Mouse (Mus musculus) intestine, embryonic 16.5 days (tissue): ENCODE data around the gene Arf3. TPM values are rescaled to one million over a fixed set of nuclear protein-coding genes. Genes with fewer than 3 reads are reported as not detected.
A peak's percentile ranks its signal among the peaks of the same experiment; 100 is the strongest.

Experiments used
- ATAC-seq: fragments of 200-750 bp; cut with Nextera tagmentation; 2 replicates; pipeline ENCODE4 v1.8.0; 2017; ENCODE audit warnings: moderate TSS enrichment, moderate library complexity
- H3K27ac ChIP-seq: fragments of 300-500 bp; sonication (generic); 2 replicates; pipeline ENCODE4 v1.5.1; 2014; ENCODE audit warnings: mild to moderate bottlenecking, low read length
- H3K27me3 ChIP-seq: fragments of 300-500 bp; sonication (generic); replicated peaks from 2 replicates; pipeline ENCODE4 v1.6.1; 2014; ENCODE audit warnings: low read length, control low read depth, mixed read lengths; ENCODE audit not compliant: control insufficient read depth, insufficient read depth
- H3K36me3 ChIP-seq: fragments of 300-500 bp; sonication (generic); 2 replicates; pipeline ENCODE4 v1.6.1; 2014; ENCODE audit warnings: low read length, control low read depth; ENCODE audit not compliant: control insufficient read depth, insufficient read depth
- H3K4me1 ChIP-seq: fragments of 300-500 bp; sonication (generic); 2 replicates; pipeline ENCODE4 v1.6.1; 2014; ENCODE audit warnings: low read length, control low read depth, mixed read lengths; ENCODE audit not compliant: control insufficient read depth, insufficient read depth
- H3K4me2 ChIP-seq: fragments of 300-500 bp; sonication (generic); 2 replicates; pipeline ENCODE4 v1.6.1; 2014; ENCODE audit warnings: low read depth, low read length, control low read depth
- H3K4me3 ChIP-seq: fragments of 300-500 bp; sonication (generic); 2 replicates; pipeline ENCODE4 v1.5.1; 2014; ENCODE audit warnings: mild to moderate bottlenecking, low read length
- H3K9ac ChIP-seq: fragments of 300-500 bp; sonication (generic); 2 replicates; pipeline ENCODE4 v1.6.1; 2014; ENCODE audit warnings: low read depth, low read length
- H3K9me3 ChIP-seq: fragments of 300-500 bp; sonication (generic); 2 replicates; pipeline ENCODE4 v1.6.1; 2016; ENCODE audit warnings: low read length, control low read depth; ENCODE audit not compliant: control insufficient read depth
- WGBS: fragments of 180-500 bp; shearing (Covaris S2); extraction: QIAGEN DNeasy Blood & Tissue Kit; methylation state at CpG from one replicate; pipeline ENCODE4 v1.1.7; 2014; 5-methylcytosine and 5-hydroxymethylcytosine counted together
- polyA plus RNA-seq: library from polyadenylated mRNA; unstranded; fragments of >200 nt; fragmentation: Nextera tagmentation; extraction: Ambion mirVana; gene quantifications from 2 replicates; pipeline ENCODE4 v1.2.1, GENCODE M21; 2015

Gene Arf3
- polyA plus RNA-seq, 1 experiment from 2014 or later = 35.4 TPM

DNA sequence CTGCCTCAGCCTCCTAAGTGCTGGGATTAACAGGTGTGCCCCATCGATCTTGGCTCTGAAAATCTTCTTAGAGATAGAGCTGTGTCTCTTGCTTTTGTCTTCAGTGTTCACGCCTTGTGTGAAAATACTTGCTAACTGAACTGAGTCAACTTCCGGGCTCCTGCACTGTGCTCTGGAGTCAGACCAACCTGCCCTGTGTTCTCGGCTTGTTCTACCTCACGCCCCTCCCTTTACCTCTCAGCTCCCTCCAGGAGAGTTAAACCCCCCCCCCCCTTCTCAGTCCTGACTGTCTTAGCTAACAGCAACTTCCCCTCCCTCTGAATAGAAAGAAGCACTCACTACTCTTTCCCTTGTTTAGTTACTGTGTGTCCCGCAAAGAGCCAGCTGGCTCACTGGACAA lies 32.2 kb downstream of the Arf3 start:
- Histone ChIP-seq H3K4me1 (peaks cover 24% of the 10 kb centered on the region; the same call in 1 of the 2 replicates), H3K4me3 (no peak overlapping the region)
- 80% methylated on average over 6 of the region's 6 CpGs for WGBS

DNA sequence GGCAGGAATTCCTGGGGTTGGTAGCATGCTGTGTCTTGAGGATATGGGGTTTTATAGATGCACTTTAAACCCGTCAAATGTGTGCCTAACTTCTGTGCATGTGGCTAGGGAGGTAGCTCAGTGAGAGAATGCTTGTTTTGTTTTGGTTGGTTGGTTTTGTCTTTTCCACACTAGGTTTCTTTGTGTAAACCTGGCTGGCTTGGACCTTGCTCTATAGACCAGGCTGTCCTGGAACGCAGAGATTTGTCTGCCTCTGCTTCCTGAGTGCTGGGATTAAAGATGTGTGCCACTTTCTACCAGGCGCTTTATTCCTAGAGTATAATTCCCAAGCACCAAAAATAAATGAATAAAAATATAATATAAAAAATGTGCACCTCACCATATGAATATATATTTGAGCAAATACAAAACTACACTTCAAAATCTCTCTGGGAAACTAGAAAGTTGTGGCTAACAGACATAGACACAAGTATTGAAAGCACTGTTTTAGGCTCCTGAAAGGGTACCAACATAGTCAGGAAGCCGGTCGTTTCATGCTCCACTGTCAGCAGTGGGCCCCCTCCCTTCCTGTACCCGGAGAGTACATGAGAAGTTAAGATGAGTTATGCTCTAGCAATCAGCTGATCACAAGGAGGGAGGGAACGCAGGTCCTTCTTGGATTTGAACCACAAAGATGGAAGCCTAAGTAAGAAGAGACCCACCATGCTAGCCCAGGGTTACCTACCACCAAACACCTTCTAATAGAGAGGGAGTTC lies 33.0 kb downstream of the Arf3 start:
- peaks cover 22% of the 10 kb centered on the region; the same call in 1 of the 2 replicates for H3K4me1 ChIP-seq
- WGBS = 67% methylated on average over 7 of the region's 7 CpGs
- H3K4me2 ChIP-seq = no peak overlapping the region
- H3K27ac ChIP-seq = no peak overlapping the region
- no peaks in the 10 kb centered on the region for H3K36me3 ChIP-seq
- no peak overlapping the region for H3K9ac ChIP-seq
- no peaks in the 10 kb centered on the region for H3K27me3 ChIP-seq
- no peaks in the 10 kb centered on the region for H3K9me3 ChIP-seq
- no peak for ATAC-seq
- H3K4me3 ChIP-seq = no peak overlapping the region

More for the DNA sequence above, 32.2 kb downstream of the Arf3 start:
- H3K27me3 ChIP-seq = no peaks in the 10 kb centered on the region
- H3K27ac ChIP-seq = no peak overlapping the region
- ATAC-seq = no peak
- no peak overlapping the region for H3K4me2 ChIP-seq
- H3K9ac ChIP-seq = no peak overlapping the region
- peaks cover under 1% of the 10 kb centered on the region; the same call in 1 of the 2 replicates for H3K36me3 ChIP-seq
- H3K9me3 ChIP-seq = no peaks in the 10 kb centered on the region

DNA sequence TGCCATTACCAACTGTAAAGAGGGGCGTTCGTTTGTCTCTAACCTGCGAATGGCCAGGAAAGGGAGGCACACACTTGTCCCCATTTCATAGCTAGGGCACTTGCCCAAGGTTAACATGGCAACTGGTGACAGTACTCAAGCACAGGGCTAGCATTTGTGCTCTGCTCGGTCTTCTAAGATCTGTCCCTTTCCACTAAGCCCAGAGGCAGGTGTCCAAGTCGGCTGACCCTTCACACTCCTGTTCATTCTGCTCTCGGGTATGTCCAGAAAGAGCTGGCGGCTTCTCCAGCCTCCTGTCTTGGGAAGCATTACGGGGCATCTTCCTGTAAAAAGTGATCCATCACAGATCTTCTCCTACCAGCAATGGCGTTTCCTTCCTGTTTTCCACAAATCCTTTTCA lies 34.6 kb downstream of the Arf3 start:
- H3K4me1 ChIP-seq = peaks cover 21% of the 10 kb centered on the region; the same call in 1 of the 2 replicates
- H3K9me3 ChIP-seq = no peaks in the 10 kb centered on the region
- H3K27me3 ChIP-seq = no peaks in the 10 kb centered on the region
- peak overlapping the region; percentile 67 for H3K4me3 ChIP-seq
- no peak overlapping the region for H3K9ac ChIP-seq
- WGBS = 29% methylated on average over 9 of the region's 9 CpGs
- H3K27ac ChIP-seq = 0 out of 2 replicates have a peak overlapping the region, but pooled peaks have one; percentile 47
- no peaks in the 10 kb centered on the region for H3K36me3 ChIP-seq
- H3K4me2 ChIP-seq = peak overlapping the region; percentile 99
- peak; percentile 1; the same call in 1 of the 2 replicates for ATAC-seq

DNA sequence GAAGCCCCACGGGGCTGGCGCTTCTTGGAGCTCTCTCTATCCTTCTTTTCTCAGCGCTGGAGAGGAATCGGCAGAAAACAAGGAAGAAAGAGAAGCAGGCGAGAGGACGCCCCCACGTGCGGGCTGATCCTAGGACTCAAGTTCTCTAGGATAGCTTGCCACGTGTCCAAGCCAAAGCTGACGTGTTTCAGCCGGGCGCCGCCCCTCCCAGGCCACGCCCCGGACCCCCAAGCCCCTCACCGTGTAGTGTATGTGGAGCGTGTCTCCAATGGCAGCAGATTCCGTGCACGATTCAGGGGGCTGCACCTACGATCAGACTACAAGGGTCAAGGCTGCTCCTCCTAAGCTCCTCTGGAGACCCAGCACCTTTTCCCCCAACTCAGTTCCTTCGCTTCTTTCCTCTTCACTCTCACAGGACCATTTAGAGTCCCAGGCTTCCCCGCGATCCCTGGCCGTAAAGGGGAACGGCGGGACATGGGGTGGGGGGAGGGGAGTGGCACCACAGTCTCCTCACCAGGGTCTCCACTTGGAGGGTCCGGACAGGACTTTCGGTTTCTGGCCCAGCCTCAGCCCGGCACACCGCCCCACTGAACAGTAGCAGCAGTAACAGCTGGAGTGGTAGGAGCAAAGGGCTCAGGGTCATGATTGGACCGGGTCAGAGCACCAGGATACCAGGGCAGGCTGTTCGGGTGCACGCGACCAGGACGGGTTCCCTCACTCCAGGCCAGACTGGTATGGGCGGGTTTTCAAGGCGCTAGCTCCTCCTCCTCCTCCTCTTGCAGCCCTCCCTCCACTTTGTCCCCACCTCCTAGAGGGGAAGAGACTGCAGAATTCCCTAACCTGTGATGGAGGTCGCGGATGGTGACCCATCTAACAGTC lies 35.3 kb downstream of the Arf3 start, which contains the start of gene Fkbp11:
Gene Fkbp11 (minus strand): TSS at position 756 of the 879 bp plus-strand sequence.
- WGBS = under 1% methylated on average over 39 of the region's 39 CpGs
- no peaks in the 10 kb centered on the region for H3K9me3 ChIP-seq
- H3K36me3 ChIP-seq = no peaks in the 10 kb centered on the region
- peak within 1 kb of the TSS; percentile 67 for H3K4me3 ChIP-seq
- peak within 1 kb of the TSS; percentile 78 for H3K9ac ChIP-seq
- no peaks in the 10 kb centered on the region for H3K27me3 ChIP-seq
- ATAC-seq = peak; percentile 89
- H3K27ac ChIP-seq = peak within 1 kb of the TSS; percentile 47; the same call in 1 of the 2 replicates
- H3K4me2 ChIP-seq = peak within 1 kb of the TSS; percentile 99
- peaks cover 19% of the 10 kb centered on the region; the same call in 1 of the 2 replicates for H3K4me1 ChIP-seq

DNA sequence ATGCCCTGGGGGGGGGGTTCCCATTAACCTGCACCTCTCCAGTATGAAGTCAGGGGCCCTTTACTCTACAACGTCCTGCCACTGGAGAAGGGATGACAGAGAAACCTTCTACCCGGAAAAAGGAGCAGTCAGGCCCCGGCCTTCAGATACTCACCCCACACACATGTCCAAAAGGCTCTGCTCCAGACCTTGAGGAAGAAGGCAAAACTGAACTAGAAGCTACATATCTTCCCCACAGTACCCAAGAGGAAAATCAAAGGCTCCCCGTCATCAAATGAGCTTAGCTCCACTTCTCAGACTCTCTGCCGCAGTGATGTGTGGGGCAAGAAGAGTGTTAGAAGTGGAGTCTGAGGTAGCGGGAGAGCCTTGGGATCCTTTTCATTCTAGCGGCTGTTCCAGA lies 36.3 kb downstream of the Arf3 start:
- Histone ChIP-seq H3K27ac (no peak overlapping the region), H3K27me3 (no peaks in the 10 kb centered on the region), H3K4me2 (peak overlapping the region; percentile 99), H3K9me3 (no peaks in the 10 kb centered on the region), H3K9ac (peak overlapping the region; percentile 78), H3K4me3 (peak overlapping the region; percentile 67), H3K4me1 (peaks cover 15% of the 10 kb centered on the region; the same call in 1 of the 2 replicates), H3K36me3 (no peaks in the 10 kb centered on the region)
- WGBS = 48% methylated on average over 7 of the region's 7 CpGs
- ATAC-seq = no peak

DNA sequence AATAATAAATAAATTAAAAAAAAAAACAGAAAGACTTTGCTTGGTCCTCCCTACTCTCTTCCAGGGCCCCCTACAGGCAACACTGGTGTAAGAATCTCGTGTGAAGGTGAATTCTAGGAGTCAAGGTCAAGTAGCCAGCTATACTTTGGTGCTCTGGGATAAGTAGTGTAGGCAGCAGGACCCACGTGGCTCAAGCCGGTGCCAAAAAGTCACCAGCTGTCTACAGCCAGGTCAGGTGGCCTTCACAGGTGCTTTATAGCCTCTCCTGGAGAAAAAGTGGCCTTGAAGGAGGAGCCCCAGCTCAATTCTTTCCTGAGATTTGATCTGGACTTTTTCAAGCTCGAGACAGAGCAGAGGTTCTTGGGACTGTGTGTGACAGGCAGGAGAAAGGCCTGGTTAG lies 36.9 kb downstream of the Arf3 start:
- WGBS = 75% methylated on average over 4 of the region's 4 CpGs
- H3K36me3 ChIP-seq = no peaks in the 10 kb centered on the region
- no peak overlapping the region for H3K4me2 ChIP-seq
- no peaks in the 10 kb centered on the region for H3K9me3 ChIP-seq
- H3K4me3 ChIP-seq = no peak overlapping the region
- ATAC-seq = no peak
- H3K9ac ChIP-seq = no peak overlapping the region
- no peak overlapping the region for H3K27ac ChIP-seq
- H3K27me3 ChIP-seq = no peaks in the 10 kb centered on the region
- peaks cover 15% of the 10 kb centered on the region; the same call in 1 of the 2 replicates for H3K4me1 ChIP-seq

DNA sequence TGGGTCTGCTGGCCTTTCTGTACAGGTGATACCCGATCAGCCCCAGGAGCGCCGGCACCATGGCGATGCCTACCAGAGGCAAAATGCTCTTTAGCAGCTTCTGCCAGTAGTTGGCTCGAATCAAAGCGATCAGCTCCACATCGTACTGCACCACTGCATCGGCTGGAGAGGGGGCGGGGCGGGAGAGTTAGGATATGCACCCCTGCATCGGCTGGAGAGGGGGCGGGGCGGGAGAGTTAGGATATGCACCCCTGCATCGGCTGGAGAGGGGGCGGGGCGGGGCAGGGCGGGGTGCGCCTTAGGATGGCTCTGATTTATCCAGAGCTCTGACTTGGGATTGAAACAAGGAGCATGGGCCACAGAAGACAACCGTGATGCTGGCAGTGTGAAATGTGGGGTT lies 38.6 kb downstream of the Arf3 start:
- H3K9ac ChIP-seq = no peak overlapping the region
- ATAC-seq = no peak

DNA sequence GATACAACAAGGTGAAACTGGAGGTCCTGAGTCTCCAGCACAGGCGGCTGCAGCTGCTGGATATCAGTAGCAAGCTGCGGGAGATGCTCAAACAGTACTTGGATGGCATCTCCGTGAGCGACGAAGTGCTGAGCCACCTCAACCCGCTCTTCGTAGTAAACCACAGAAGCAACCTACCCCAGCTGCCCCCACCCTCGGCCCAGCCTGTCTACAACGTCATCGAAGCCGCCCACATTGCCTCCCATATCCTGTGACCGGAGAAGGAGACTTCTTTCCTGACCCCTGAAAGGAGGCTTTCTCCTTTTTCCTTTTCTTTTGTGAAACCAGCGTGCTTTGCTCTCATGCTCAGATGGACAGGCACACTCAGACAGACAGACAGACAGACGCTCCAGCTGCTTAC lies 40.2 kb downstream of the Arf3 start:
- H3K9me3 ChIP-seq = no peaks in the 10 kb centered on the region
- WGBS = 57% methylated on average over 14 of the region's 14 CpGs
- no peaks in the 10 kb centered on the region for H3K36me3 ChIP-seq
- no peak overlapping the region for H3K4me3 ChIP-seq
- no peak for ATAC-seq
- no peak overlapping the region for H3K27ac ChIP-seq
- H3K27me3 ChIP-seq = no peaks in the 10 kb centered on the region
- H3K4me1 ChIP-seq = peaks cover 11% of the 10 kb centered on the region; the same call in 1 of the 2 replicates
- H3K4me2 ChIP-seq = no peak overlapping the region
- H3K9ac ChIP-seq = no peak overlapping the region

More for the DNA sequence above, 38.6 kb downstream of the Arf3 start:
- Histone ChIP-seq H3K27ac (no peak overlapping the region), H3K4me1 (peaks cover 15% of the 10 kb centered on the region; the same call in 1 of the 2 replicates), H3K27me3 (no peaks in the 10 kb centered on the region), H3K9me3 (no peaks in the 10 kb centered on the region), H3K36me3 (no peaks in the 10 kb centered on the region), H3K4me2 (no peak overlapping the region), H3K4me3 (no peak overlapping the region)
- 25% methylated on average over 19 of the region's 19 CpGs for WGBS

DNA sequence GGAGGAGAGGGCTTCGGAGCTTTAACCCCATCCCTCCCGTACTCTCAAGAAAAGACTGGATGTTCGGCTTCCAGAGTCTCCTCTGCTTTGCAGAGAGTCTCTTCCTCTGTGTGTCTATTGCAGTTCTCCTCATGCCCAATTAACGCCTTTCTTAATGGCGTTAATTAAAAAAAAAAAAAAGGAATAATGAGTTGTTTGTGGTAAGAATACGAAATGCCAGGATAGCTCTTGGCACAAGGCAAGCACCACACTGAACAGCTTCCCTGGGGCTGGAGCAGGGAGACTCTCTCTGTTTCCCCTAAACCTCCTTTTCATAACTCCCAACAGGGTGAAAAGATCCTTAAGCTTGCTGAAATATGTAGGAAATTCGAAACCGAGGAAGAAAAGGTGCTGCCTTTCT lies 40.8 kb downstream of the Arf3 start:
- Histone ChIP-seq H3K36me3 (no peaks in the 10 kb centered on the region), H3K27me3 (no peaks in the 10 kb centered on the region), H3K4me2 (no peak overlapping the region), H3K9ac (no peak overlapping the region), H3K4me3 (no peak overlapping the region), H3K27ac (no peak overlapping the region), H3K9me3 (no peaks in the 10 kb centered on the region), H3K4me1 (peaks cover 7% of the 10 kb centered on the region; the same call in 1 of the 2 replicates)
- WGBS = 82% methylated on average over 8 of the region's 8 CpGs
- no peak for ATAC-seq
